Mouse (Mus musculus): ENCODE results near the gene Cpt1a. TPM values are rescaled to one million over a fixed set of nuclear protein-coding genes. Genes with fewer than 3 reads are reported as not detected.

The Cpt1a gene
- polyA plus RNA-seq, 1 experiment from 2014 or later, result 16.2 TPM

GRCm38 (mm10) chr19:3307175-3307949, 14.8 kb upstream of the Cpt1a start:
- Histone ChIP-seq H3K27me3 (no peaks in the 10 kb centered on the region), H3K27ac (no peak overlapping the region), H3K4me2 (replicated peaks) (no peak overlapping the region), H3K36me3 (no peaks in the 10 kb centered on the region), H3K9me3 (no peaks in the 10 kb centered on the region), H3K4me3 (no peak overlapping the region), H3K9ac (peak overlapping the region; percentile 4; the same call in 1 of the 2 replicates), H3K4me1 (no peaks in the 10 kb centered on the region)
- no peak for ATAC-seq (ENCODE audit: low FRiP score, low read depth)
- WGBS, result 57% methylated on average over 16 of the region's 16 CpGs

DNA sequence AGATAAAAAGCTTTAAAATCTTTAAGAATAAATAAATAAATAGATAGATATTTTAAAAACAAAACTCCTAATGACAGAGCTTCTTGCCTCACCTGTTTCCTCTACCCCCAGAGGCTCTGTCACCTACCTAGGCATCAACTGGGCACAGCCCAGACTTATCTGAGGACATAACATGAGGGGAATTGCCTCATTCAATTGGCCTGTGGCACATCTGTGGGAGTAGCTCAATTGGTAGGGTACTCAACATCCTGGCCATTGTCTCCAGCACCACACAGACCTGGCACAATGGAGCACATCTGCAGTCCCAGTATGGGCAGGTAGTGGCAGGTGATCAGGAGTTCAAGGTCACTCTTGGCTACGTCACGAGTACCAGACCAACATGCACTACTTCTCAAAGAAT, 2.8 kb upstream of the Cpt1a start:
- no peak overlapping the region for H3K4me2 ChIP-seq (replicated peaks)
- no peak for ATAC-seq (ENCODE audit: low FRiP score, low read depth)
- 81% methylated on average over 2 of the region's 2 CpGs for WGBS

DNA sequence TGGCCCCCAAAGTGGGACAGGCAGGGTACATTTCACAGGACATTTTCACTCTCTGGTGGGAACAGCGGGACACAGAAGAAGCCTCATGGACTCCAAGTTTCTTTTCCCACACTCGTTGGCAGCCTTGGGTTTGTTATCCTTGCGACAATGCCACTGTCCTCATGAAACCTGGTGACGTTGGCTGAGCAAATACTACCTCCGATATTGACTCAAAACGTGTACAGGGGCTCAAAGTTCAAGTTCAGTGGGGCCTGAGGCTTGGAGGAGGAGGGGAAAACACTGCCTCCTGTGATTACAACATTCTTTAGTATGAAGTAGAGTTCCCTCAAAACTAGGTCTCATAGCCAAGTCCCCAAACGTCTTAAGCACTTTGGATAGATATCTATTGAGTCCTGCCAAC, 2.0 kb upstream of the Cpt1a start:
- 72% methylated on average over 7 of the region's 7 CpGs for WGBS
- Histone ChIP-seq H3K4me3 (no peak overlapping the region), H3K9ac (no peak overlapping the region), H3K4me1 (peaks cover 30% of the 10 kb centered on the region), H3K27me3 (peaks cover 28% of the 10 kb centered on the region), H3K4me2 (replicated peaks) (no peak overlapping the region), H3K36me3 (no peaks in the 10 kb centered on the region), H3K9me3 (no peaks in the 10 kb centered on the region), H3K27ac (no peak overlapping the region)
- no peak for ATAC-seq (ENCODE audit: low FRiP score, low read depth)

More for the DNA sequence above, 2.8 kb upstream of the Cpt1a start:
- Histone ChIP-seq H3K36me3 (no peaks in the 10 kb centered on the region), H3K4me1 (peaks cover 23% of the 10 kb centered on the region), H3K27me3 (peaks cover 28% of the 10 kb centered on the region), H3K9ac (no peak overlapping the region), H3K4me3 (no peak overlapping the region), H3K9me3 (no peaks in the 10 kb centered on the region), H3K27ac (no peak overlapping the region)

DNA sequence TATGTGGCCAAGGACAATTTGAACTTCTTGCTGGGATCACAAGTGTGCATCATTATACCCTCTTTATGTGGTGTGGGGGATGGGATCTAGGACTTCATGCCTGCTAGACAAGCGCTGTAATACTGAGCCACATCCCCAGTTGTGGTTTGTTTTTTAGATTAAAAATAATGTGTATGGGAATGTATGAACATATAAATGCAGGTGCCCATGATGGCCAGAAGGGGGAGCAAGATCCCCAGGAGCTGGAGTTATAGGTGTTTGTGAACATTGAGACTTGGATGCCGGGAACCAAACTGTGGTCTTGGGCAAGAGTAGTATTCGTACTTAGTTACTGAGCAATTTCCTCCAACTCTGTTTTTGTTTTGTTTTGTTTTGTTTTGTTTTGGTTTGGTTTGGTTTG, 1.3 kb upstream of the Cpt1a start:
- Histone ChIP-seq H3K9ac (no peak overlapping the region), H3K36me3 (no peaks in the 10 kb centered on the region), H3K4me2 (replicated peaks) (no peak overlapping the region), H3K27ac (no peak overlapping the region), H3K9me3 (no peaks in the 10 kb centered on the region), H3K27me3 (peaks cover 28% of the 10 kb centered on the region), H3K4me3 (no peak overlapping the region), H3K4me1 (peaks cover 32% of the 10 kb centered on the region)
- 80% methylated on average over 3 of the region's 3 CpGs for WGBS
- no peak for ATAC-seq (ENCODE audit: low FRiP score, low read depth)

- no peaks in the 10 kb centered on the region for H3K36me3 ChIP-seq
- no peak overlapping the region for H3K9ac ChIP-seq
- no peaks in the 10 kb centered on the region for H3K9me3 ChIP-seq
- ATAC-seq (ENCODE audit: low FRiP score, low read depth), result no peak
- no peak overlapping the region for H3K27ac ChIP-seq
- H3K27me3 ChIP-seq, result peaks cover 28% of the 10 kb centered on the region
- 6% methylated on average over 11 of the region's 11 CpGs for WGBS
- H3K4me1 ChIP-seq, result peaks cover 41% of the 10 kb centered on the region
- H3K4me2 ChIP-seq (replicated peaks), result peak overlapping the region; percentile 99
- peak overlapping the region; percentile 65 for H3K4me3 ChIP-seq
Observed at GRCm38 (mm10) chr19:3321617-3322016, 517 bp upstream of the Cpt1a start.

- Histone ChIP-seq H3K27me3 (peaks cover 28% of the 10 kb centered on the region), H3K27ac (no peak overlapping the region)
Observed at GRCm38 (mm10) chr19:3323201-3323621, 1.1 kb downstream of the Cpt1a start.

GRCm38 (mm10) chr19:3323753-3324270, 1.7 kb downstream of the Cpt1a start:
- Histone ChIP-seq H3K9me3 (no peaks in the 10 kb centered on the region), H3K27ac (no peak overlapping the region), H3K4me3 (peak overlapping the region; percentile 65), H3K9ac (peak overlapping the region; percentile 67), H3K36me3 (no peaks in the 10 kb centered on the region), H3K4me1 (peaks cover 42% of the 10 kb centered on the region), H3K4me2 (replicated peaks) (peak overlapping the region; percentile 99), H3K27me3 (peaks cover 28% of the 10 kb centered on the region)
- peak; percentile 4; the same call in 1 of the 2 replicates for ATAC-seq (ENCODE audit: low FRiP score, low read depth)
- WGBS, result 1% methylated on average over 34 of the region's 34 CpGs

More at GRCm38 (mm10) chr19:3323201-3323621, 1.1 kb downstream of the Cpt1a start:
- Histone ChIP-seq H3K36me3 (no peaks in the 10 kb centered on the region), H3K9ac (peak overlapping the region; percentile 67), H3K4me2 (replicated peaks) (peak overlapping the region; percentile 99), H3K9me3 (no peaks in the 10 kb centered on the region), H3K4me3 (peak overlapping the region; percentile 65), H3K4me1 (peaks cover 42% of the 10 kb centered on the region)
- peak; percentile 80 for ATAC-seq (ENCODE audit: low FRiP score, low read depth)
- 1% methylated on average over 47 of the region's 47 CpGs for WGBS

DNA sequence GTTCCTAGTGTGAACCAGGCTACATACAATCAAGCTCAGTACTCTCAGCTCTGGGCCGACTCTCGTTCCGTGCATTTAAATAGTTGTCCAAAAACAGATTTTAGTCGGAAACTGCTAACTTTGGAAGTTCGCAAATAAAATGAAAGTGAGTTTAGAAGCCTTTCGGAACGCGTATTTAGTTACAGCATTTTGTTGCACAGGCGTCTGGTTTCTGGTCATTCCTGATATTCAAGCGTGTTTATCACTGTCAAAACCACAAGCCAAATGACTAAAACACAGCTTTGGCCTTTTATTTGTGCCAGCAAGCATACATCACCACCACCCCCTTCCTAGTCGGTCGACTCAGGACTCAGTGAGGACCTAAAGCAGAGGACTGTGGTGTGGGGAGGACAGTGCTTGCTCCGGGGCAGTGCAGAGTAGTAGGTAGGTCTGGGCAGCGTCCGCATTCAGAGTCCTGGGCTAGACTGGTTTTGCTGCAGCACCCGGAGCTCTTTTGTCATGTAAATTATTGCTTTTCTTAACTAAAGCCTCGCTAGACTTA, 2.2 kb downstream of the Cpt1a start:
- H3K9ac ChIP-seq, result peak overlapping the region; percentile 67; the same call in 1 of the 2 replicates
- no peak overlapping the region for H3K27ac ChIP-seq
- no peak for ATAC-seq (ENCODE audit: low FRiP score, low read depth)
- WGBS, result 2% methylated on average over 17 of the region's 17 CpGs
- no peaks in the 10 kb centered on the region for H3K36me3 ChIP-seq
- peak overlapping the region; percentile 99 for H3K4me2 ChIP-seq (replicated peaks)
- H3K27me3 ChIP-seq, result peaks cover 28% of the 10 kb centered on the region
- H3K4me1 ChIP-seq, result peaks cover 42% of the 10 kb centered on the region
- peak overlapping the region; percentile 65 for H3K4me3 ChIP-seq
- H3K9me3 ChIP-seq, result no peaks in the 10 kb centered on the region

DNA sequence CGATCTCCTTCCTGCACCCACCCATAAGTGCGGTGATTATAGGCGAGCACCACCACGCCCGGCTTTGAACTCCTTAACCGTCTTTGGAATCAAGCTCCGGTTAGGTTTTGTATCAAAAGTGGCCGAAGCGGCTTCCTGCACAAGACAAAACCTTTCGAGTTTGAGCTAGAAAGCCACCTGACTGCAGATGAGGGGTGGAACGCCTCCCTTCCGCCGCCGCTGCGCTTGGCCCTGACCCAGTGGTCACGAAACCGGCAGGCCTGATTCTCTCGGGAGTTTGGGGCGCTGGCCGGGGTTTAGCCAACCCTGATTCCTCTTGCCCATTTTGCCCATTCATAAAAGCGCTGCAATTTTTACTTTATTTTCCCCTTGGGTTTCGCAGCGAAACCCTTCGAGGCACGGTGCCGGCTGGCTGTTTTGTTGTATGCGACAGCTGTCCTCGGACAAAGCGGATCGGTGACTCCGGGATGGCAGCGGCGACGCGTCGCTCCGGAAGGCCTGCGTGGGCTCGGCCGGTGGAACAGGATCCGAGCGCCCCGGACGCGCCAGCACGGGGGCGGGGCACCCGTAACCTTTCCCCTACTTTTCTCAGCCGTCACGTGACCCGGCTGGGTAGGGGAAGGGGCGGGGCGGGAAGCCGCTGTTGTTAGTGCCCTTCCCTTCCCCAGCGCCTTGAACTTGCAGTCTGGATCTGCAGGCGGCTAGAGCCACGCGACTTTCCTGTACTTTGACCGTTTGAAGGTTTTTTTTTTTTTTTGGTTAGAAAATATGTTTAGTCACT, 3.0 kb downstream of the Cpt1a start:
- peak overlapping the region; percentile 99 for H3K4me2 ChIP-seq (replicated peaks)
- no peaks in the 10 kb centered on the region for H3K36me3 ChIP-seq
- no peaks in the 10 kb centered on the region for H3K9me3 ChIP-seq
- peaks cover 42% of the 10 kb centered on the region for H3K4me1 ChIP-seq
- H3K4me3 ChIP-seq, result peak overlapping the region; percentile 65
- H3K9ac ChIP-seq, result peak overlapping the region; percentile 67
- H3K27me3 ChIP-seq, result peaks cover 21% of the 10 kb centered on the region
- under 1% methylated on average over 58 of the region's 59 CpGs for WGBS
- peak overlapping the region; percentile 86 for H3K27ac ChIP-seq
- ATAC-seq (ENCODE audit: low FRiP score, low read depth), result peak; percentile 81

GRCm38 (mm10) chr19:3325771-3326478, 3.8 kb downstream of the Cpt1a start:
- Histone ChIP-seq H3K9ac (peak overlapping the region; percentile 67), H3K27ac (peak overlapping the region; percentile 86), H3K4me1 (peaks cover 42% of the 10 kb centered on the region), H3K36me3 (no peaks in the 10 kb centered on the region), H3K27me3 (peaks cover 21% of the 10 kb centered on the region), H3K4me2 (replicated peaks) (peak overlapping the region; percentile 99), H3K4me3 (peak overlapping the region; percentile 65), H3K9me3 (no peaks in the 10 kb centered on the region)
- WGBS, result 36% methylated on average over 15 of the region's 15 CpGs
- ATAC-seq (ENCODE audit: low FRiP score, low read depth), result no peak

- ATAC-seq (ENCODE audit: low FRiP score, low read depth), result no peak
- Histone ChIP-seq H3K36me3 (no peaks in the 10 kb centered on the region), H3K9ac (no peak overlapping the region), H3K4me1 (peaks cover 38% of the 10 kb centered on the region), H3K9me3 (no peaks in the 10 kb centered on the region), H3K27ac (peak overlapping the region; percentile 86; the same call in 1 of the 2 replicates), H3K27me3 (peaks cover 16% of the 10 kb centered on the region), H3K4me2 (replicated peaks) (peak overlapping the region; percentile 99), H3K4me3 (no peak overlapping the region)
- WGBS, result 78% methylated on average over 12 of the region's 12 CpGs
Observed at GRCm38 (mm10) chr19:3326479-3327047, 4.4 kb downstream of the Cpt1a start.

All from limb, embryonic 13.5 days (tissue).